Mouse (Mus musculus) heart, postnatal 36 days (tissue): ENCODE measurements around the gene Nr1i2. TPM values are rescaled to one million over a fixed set of nuclear protein-coding genes. Genes with fewer than 3 reads are reported as not detected.
A peak's percentile ranks its signal among the peaks of the same experiment; 100 is the strongest.

Source experiments
- DNase-seq, 2 experiments: peaks; one replicate each; pipeline ENCODE4 v3.0.0; 2021 to 2022
- intact Hi-C: fragments of 180-260 bp; cut with DNase I; formaldehyde crosslinking; loops from one replicate; pipeline ENCODE4 v1.15.1; 2025
- total RNA-seq, 2 experiments: library from RNA; stranded (reverse); gene quantifications; 2 replicates each; pipeline ENCODE4 v1.2.3; 2021

Nr1i2 gene
- total RNA-seq, 2 experiments from 2014 or later, result not detected

GRCm38 (mm10) chr16:38288851-38289250, 5.8 kb downstream of the Nr1i2 start:
- DNase-seq, result no peak
- intact Hi-C loops, result no loop called here

- intact Hi-C loops, result no loop called here
- DNase-seq, result no peak
These were observed 6.9 kb downstream of the Nr1i2 start for GRCm38 (mm10) chr16:38287762-38288161.

- DNase-seq, result no peak
- intact Hi-C loops, result no loop called here
These were observed 7.3 kb downstream of the Nr1i2 start for GRCm38 (mm10) chr16:38287357-38287756.

GRCm38 (mm10) chr16:38286541-38286940, 8.1 kb downstream of the Nr1i2 start:
- intact Hi-C loops, result no loop called here
- DNase-seq, result no peak

GRCm38 (mm10) chr16:38285801-38286200, 8.8 kb downstream of the Nr1i2 start:
- intact Hi-C loops, result no loop called here
- no peak for DNase-seq

GRCm38 (mm10) chr16:38283300-38283699, 11.3 kb downstream of the Nr1i2 start:
- intact Hi-C loops, result no loop called here
- no peak for DNase-seq

GRCm38 (mm10) chr16:38282559-38283160, 12.0 kb downstream of the Nr1i2 start:
- no peak for DNase-seq
- intact Hi-C loops, result no loop called here

- intact Hi-C loops, result no loop called here
- DNase-seq, result no peak
These were observed 13.7 kb downstream of the Nr1i2 start for GRCm38 (mm10) chr16:38280951-38281350.

GRCm38 (mm10) chr16:38279794-38280193, 14.8 kb downstream of the Nr1i2 start:
- DNase-seq, result no peak
- intact Hi-C loops, result no loop called here

GRCm38 (mm10) chr16:38274737-38275136, 19.9 kb downstream of the Nr1i2 start:
- intact Hi-C loops, result no loop called here
- no peak for DNase-seq

GRCm38 (mm10) chr16:38272483-38272882, 22.1 kb downstream of the Nr1i2 start:
- intact Hi-C loops, result no loop called here
- DNase-seq, result no peak

- no peak for DNase-seq
- intact Hi-C loops, result no loop called here
These were observed 23.0 kb downstream of the Nr1i2 start for GRCm38 (mm10) chr16:38271601-38272000.

GRCm38 (mm10) chr16:38255927-38256326, 38.7 kb downstream of the Nr1i2 start:
- no peak for DNase-seq
- intact Hi-C loops, result no loop called here

GRCm38 (mm10) chr16:38255107-38255506, 39.5 kb downstream of the Nr1i2 start:
- no peak for DNase-seq
- intact Hi-C loops, result no loop called here

GRCm38 (mm10) chr16:38254001-38254400, 40.6 kb downstream of the Nr1i2 start:
- no peak for DNase-seq
- intact Hi-C loops, result no loop called here

- intact Hi-C loops, result no loop called here
- DNase-seq, result no peak
These were observed 44.2 kb downstream of the Nr1i2 start for GRCm38 (mm10) chr16:38250467-38250866.

GRCm38 (mm10) chr16:38248331-38248961, 46.2 kb downstream of the Nr1i2 start:
- intact Hi-C loops, result no loop called here
- peak in 1 of 2 experiments; percentile 12 for DNase-seq

GRCm38 (mm10) chr16:38245849-38246585, 48.6 kb downstream of the Nr1i2 start:
- no peak for DNase-seq
- intact Hi-C loops, result no loop called here

- DNase-seq, result no peak
- intact Hi-C loops, result no loop called here
These were observed 49.2 kb downstream of the Nr1i2 start for GRCm38 (mm10) chr16:38245379-38245778.

GRCm38 (mm10) chr16:38244111-38244510, 50.5 kb downstream of the Nr1i2 start:
- no peak for DNase-seq
- intact Hi-C loops, result no loop called here

- intact Hi-C loops, result no loop called here
- no peak for DNase-seq
These were observed 54.5 kb downstream of the Nr1i2 start for GRCm38 (mm10) chr16:38240167-38240566.

GRCm38 (mm10) chr16:38239729-38240128, 54.9 kb downstream of the Nr1i2 start:
- peak; percentile 27 to 33 for DNase-seq
- intact Hi-C loops, result no loop called here
